Mouse (Mus musculus): ENCODE measurements around the gene Evc2. TPM values are rescaled to one million over a fixed set of nuclear protein-coding genes. Genes with fewer than 3 reads are reported as not detected.
A peak's percentile ranks its signal among the peaks of the same experiment; 100 is the strongest.

Gene Evc2
- 10 to 100 TPM; 13.6 to 15.0 TPM for total RNA-seq (2021)
- long read RNA-seq, experiment 1, full-length matches to known transcripts = 9 of 21 reads
- long read RNA-seq, experiment 1, partial matches to known transcripts = 2 of 21 reads
- long read RNA-seq, experiment 1, other reads (novel, unspliced or antisense) = 10 of 21 reads
- long read RNA-seq, experiment 2, full-length matches to known transcripts = 2 of 14 reads
- long read RNA-seq, experiment 2, partial matches to known transcripts = 2 of 14 reads
- long read RNA-seq, experiment 2, other reads (novel, unspliced or antisense) = 10 of 14 reads

- peak; percentile 58 to 64 for DNase-seq (ENCODE audit: low spot score in 2 of 2)
Observed at GRCm38 (mm10) chr5:37338288-37338687, at the start of gene Evc2. TSS of gene Evc2 (plus strand) at chr5:37338499.

- DNase-seq (ENCODE audit: low spot score in 2 of 2) = peak; percentile 65 to 72
Observed at GRCm38 (mm10) chr5:37289236-37289635, 49.1 kb upstream of the Evc2 start.

- peak in 1 of 2 experiments; percentile 36 for DNase-seq (ENCODE audit: low spot score in 2 of 2)
Observed at GRCm38 (mm10) chr5:37290983-37291382, 47.3 kb upstream of the Evc2 start.

DNA sequence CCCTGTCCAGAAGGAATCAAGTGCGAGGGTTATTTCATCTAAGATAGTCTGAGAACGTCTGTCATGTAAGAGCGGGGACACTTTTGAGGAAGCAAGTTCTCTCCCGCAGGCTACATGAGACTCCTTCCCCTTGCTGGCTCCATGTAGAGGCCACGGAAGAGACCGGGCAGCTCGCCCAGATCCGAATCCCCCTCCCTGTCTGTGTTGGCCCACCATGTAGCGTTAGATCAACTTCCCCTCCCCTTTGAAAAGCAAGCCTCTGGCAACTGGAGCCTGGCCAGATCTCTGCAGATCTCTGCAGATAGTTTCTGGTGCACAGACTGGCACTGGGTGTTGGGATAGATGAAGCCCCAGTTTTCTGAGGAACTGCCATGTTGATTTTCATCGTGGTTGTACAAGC lies 41.6 kb upstream of the Evc2 start:
- DNase-seq (ENCODE audit: low spot score in 2 of 2) = peak in 1 of 2 experiments; percentile 33

- DNase-seq (ENCODE audit: low spot score in 2 of 2) = no peak
Observed at GRCm38 (mm10) chr5:37298370-37298769, 39.9 kb upstream of the Evc2 start.

DNA sequence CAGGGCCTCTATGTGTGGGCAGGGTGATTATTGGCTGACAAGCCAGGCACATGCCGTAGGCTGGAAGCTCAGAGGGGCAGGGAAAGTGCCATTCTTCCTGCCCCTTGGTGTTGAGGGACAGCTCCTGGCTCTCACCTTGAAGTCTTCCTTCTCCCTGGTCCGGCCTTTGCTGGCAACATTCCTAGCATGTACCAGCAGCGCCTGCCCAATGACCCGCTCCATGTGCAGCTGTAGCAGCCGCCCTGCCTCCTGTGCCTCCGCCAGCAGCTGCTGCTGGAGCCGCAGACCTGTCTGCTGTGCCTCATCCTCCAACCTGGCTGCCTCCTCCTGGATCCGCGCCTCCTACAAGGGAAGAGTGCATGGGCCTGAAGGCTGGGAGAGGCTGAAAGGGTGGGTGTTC lies 28.3 kb upstream of the Evc2 start:
- no peak for DNase-seq (ENCODE audit: low spot score in 2 of 2)

DNA sequence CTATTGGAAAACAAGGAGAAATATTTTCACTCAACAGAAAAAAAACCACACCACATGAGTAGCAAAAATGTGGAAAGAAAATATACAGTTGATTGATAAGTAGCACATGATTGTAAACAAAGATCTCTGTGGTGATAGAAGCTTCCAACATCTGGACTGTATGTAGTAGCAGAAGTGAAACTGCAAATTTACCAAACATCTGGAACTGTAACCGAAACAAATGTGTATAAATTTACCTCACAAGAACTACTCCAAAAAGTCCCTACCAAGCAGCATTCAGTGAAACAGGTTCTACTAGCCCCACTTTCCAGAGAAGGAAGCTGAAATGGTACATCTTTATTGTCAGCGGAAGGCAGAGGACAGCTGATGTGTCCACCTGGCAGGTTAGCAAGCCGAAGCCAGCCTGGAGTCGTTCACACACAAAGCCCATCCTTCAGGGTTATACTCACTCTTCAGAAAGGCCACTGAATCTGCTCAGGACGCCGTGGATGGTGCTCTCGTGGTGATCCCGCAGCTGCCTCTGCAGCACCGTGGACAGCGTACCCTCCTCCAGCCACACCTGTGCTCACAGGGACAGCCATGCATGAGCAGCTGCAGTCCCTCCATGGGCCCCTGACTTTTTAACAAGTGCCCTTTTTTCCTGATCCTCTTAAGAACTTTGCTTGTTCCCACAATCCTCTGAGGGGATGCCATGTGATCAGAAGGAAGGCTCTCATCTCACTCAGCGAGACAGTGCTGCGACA lies 25.1 kb upstream of the Evc2 start:
- no peak for DNase-seq (ENCODE audit: low spot score in 2 of 2)

DNA sequence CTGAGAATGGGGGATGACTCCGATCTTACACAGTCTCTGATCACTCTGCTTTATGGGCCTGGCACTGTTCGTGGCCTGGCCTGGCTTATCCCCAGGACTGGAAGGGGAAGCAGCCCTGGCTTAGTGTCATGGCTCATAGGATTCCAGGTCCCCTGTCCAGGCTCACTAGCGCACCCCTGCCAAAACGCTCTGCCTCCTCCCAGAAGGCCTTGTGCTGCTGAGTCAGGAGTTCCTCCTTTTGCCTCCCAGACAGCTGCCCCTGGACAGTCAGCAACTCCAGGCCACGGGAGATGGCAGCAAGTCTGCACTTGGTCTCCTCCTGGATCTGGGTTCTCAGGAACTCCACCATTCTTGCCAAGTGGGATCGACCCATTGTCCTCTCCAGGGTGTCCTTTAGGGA lies 19.6 kb upstream of the Evc2 start:
- no peak for DNase-seq (ENCODE audit: low spot score in 2 of 2)

GRCm38 (mm10) chr5:37320174-37320573 lies 18.1 kb upstream of the Evc2 start:
- peak in 1 of 2 experiments; percentile 58 for DNase-seq (ENCODE audit: low spot score in 2 of 2)

- no peak for DNase-seq (ENCODE audit: low spot score in 2 of 2)
Observed at GRCm38 (mm10) chr5:37320761-37321160, 17.5 kb upstream of the Evc2 start.

DNA sequence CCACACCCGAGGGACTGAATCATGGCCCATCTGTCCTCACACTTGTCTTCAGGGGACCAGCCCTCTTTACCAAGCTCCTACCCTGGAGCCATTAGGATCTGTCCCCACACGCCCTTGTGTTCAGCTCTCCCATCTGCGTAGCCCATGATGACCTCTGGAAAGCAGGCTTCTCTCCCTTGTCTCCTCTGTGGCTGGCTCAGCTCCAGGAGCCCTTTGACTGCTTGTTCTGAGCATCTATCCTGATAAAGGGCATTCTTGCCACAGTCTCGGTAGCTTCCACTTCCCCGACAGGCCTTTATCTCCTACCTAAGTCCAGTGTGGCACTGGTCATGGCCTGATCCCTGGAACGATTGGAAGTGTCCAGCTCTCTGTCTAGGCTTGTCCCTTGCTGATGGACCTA lies 11.6 kb upstream of the Evc2 start:
- no peak for DNase-seq (ENCODE audit: low spot score in 2 of 2)

DNA sequence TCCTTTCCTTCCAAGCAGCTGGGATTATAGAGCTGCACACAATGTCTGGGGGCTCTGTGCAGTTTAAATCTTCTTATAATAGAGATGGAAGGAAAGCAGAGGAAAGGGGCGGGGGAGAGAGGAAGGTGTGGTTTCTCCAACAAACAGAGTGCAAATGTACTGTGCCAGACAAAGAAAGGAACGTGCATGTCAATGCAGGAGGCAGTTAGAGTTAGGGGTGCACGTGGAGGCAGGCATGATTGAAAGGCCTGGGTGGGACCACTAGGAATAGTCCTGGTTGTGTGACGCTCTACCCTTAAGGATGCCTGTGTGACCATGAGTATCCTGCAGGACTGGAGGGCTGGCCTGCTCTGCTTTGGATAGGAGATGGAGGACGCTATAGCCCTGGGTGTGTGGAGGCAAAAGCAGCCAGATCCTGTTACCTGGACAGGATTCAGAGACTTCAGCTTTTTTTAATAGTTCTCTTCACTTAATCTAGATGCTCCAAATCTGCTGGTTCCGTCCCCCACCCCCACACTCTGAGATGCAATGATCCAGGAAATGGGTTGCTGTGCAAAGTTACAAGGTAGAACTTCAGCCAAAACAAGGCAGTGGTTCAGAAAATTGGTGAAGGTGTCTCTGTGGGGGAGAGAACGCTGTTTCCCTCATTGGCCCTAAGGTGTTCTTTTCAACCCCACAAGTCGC lies 7.7 kb upstream of the Evc2 start:
- DNase-seq (ENCODE audit: low spot score in 2 of 2) = no peak

DNA sequence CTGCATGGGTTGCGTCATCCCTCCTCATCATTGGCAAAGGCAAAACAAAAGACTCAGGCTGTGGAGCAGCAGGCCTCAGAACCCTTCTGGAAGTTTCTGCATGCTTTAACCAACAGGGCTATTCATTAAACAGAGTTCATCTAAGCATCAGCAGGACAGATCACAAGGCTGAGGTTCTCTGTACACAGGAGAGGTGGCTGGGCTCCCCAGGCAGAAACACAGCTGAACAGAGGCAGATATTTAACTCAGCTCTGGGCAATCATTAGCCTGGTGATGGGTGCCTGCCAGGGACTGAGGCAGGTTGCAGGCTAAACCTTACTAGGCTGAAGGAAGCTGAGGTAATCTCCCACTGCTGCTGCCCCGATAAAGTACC lies 7.2 kb upstream of the Evc2 start:
- DNase-seq (ENCODE audit: low spot score in 2 of 2) = no peak

DNA sequence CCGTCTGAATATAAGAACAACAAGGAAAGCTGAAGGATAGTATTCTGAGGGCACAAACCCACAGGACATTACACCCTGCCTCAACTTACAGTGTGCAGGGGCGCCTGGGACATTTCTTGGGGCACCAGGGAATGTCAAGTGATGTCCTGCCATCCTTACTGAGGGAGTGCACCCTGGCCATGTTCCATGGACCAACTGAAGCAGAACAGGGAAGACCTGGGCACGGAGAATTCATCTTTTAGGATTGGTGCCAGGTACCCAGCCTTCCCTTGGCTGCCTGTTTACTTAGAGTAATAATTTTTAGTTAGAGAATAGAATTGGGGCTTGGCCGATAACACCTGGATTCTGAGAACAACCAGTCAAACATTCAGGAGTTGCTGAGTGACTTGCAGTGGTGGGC lies 6.2 kb upstream of the Evc2 start:
- no peak for DNase-seq (ENCODE audit: low spot score in 2 of 2)

DNA sequence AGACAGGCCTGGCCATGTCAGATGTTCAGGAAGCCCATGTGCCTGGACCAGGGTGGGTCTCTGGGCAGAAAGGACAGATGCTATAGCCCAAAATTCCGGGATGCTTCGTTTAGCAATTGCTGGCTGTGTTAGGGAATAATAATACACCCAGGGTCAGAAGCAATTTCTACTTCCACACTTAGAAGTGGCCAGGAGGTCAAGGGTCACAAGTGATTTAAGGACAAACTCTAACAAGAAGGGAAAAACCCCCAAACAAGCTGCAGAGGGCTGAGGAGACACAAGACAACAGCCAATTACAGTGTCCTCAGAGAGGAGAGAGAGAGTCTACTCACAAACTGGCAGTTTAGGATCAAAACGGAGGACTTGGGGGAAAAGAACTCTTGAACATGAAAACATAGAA lies 3.2 kb upstream of the Evc2 start:
- DNase-seq (ENCODE audit: low spot score in 2 of 2) = no peak

DNA sequence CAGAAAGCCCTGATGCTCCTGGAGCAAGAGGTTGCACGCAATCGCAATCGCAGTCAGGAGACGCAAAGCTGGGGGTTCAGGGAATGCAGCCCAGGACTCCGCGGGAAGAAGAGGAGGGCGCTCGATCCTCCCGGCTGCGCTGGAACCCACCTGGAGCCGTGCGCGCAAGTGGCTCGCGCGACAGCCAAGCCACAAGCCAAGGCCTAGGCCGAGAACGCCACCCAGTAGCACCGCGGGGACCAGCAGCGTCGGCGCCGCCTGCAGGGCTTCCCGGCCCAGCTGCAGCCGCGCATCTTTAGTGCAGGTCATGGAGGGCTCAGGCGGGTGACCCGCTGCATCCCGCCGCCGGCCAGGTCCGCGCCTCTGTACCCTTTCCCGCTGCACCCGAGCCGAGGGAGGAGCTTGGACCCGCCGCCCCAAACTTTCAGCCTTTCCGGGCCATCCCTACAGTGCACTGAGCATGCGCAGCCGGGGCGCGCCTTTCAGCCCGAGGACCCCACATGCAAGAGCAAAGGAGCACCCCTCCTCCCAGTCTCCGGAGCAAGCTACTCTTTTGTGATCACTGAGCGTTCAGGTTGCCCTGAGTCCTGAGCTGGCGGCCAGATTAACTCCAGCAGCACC lies 1.7 kb upstream of the Evc2 start, which contains the start of gene Evc:
Gene Evc (minus strand): TSS at position 410 of the 621 bp plus-strand sequence.
- DNase-seq (ENCODE audit: low spot score in 2 of 2) = peak; percentile 35 to 41

DNA sequence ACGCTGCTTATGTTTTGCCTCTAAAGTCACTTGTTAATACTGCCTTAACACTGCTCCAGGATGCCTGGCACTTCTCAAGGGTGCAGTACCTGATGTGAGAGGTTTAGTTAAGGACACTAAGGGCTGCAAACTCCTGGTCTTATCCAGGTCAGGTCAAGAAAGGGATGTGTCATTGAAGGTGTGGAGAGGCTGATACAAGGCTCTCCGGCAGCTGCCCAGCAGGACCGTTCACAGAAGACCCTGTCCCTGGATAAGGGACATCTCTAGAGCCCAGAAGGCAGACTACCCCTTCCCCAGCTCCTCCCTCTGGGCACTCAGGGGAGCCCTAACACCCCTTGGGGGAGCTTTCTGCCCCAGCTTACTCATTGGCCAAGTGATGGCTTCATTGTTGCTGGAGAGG lies 603 bp upstream of the Evc2 start:
- no peak for DNase-seq (ENCODE audit: low spot score in 2 of 2)

DNA sequence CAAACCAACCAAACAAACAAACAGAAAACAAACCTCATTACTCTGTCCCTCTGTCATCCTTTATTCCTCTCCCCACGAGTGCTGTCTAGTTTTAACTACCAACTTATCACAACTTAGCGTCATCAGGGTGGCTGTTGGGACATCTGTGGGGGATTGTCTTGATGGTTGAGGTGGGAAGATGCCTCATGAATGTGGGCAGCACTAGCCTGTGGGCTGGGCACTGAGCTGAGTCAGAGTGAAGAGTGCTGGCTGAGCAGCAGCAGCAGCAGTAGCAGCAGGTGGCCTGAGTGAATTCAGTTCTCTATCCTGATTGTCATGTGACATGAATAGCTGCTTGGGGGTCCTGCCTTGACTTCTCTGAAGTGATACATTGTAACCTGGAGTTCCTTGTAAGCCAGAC lies 5.7 kb downstream of the Evc2 start:
- DNase-seq (ENCODE audit: low spot score in 2 of 2) = no peak

DNA sequence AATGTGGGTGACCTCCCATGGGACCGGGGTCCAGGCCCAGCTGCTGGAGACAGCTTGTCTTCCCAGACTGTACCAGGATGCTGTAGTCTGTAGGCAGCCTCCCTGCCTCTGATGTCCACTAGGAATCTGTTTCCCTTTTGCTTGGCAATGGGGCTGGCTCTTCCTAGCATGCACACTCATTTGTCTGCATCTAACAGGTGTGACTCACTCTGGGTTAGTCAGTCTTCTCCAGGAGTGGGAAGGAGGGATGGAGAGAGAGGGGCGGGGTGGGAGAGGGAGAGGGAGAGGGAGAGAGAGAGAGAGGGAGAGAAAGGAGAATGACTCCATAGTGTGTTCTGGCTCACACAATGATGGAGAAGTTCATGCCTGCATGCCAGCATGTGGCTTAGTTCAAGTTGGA lies 13.5 kb downstream of the Evc2 start:
- no peak for DNase-seq (ENCODE audit: low spot score in 2 of 2)

DNA sequence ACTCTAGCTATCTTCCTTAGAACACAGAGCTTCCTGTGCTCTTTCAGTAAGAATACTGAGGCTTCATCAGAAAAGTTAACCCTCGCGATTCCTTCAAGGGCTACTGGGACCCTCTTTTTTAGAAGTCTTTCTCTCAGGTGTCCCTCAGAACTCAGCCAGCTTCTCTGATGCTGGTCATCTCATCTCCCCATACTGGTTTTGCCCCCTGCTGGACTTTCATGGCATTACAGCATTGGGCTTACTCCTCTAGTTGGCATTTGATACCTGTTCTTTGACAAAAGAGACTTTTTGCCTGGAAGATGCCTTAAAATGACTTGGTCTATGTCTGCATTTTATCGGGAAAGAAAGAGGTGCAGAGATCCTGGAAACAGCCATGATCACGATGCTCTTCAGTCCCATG lies 16.1 kb downstream of the Evc2 start:
- DNase-seq (ENCODE audit: low spot score in 2 of 2) = no peak

DNA sequence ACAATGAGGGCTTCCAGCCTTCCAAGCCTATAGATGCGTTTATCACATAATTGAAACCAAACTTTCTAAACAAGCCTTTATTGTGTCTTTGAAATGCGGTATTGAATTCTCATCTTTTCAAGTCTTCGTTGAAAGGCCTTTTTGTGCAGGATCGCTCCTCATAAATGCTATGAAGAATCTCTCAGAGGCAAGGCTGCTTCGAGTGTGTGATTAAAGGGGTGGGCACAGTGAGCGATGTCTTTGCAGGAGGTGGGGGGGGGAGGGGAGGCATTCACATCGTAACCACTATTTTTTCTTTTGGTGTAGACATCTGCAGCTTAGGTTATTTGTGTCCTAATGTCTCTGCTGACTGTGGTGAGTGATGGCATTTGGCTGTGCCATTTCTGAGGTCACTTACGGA lies 17.7 kb downstream of the Evc2 start:
- no peak for DNase-seq (ENCODE audit: low spot score in 2 of 2)

DNA sequence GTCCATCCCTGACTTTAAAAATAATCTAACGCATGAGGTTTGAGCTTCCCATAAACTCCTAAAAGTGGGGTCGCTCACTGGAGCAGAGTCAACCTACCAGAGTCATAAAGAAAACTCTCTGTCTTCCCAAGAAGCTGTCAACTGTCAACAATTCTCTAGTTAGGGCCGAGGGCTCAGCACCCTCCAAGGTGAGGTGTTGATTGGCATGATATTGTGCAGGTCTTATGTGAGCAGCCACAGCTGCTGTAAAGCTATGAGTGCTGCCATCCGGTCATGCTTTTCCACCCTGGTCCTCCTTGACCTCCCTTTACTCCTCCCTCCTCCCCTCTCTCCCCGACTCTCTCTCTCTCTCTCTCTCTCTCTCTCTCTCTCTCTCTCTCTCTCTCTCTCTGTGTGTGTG lies 24.3 kb downstream of the Evc2 start:
- no peak for DNase-seq (ENCODE audit: low spot score in 2 of 2)

Data from layer of hippocampus, postnatal 14 days (tissue).